Mouse (Mus musculus): ENCODE data around the gene Asphd2. TPM values are rescaled to one million over a fixed set of nuclear protein-coding genes. Genes with fewer than 3 reads are reported as not detected.

Asphd2 gene
- polyA plus RNA-seq, 1 experiment from 2014 or later = 1.7 TPM

- Histone ChIP-seq H3K27ac (replicated peaks in 1 of 2; ENCODE audit: control insufficient read depth in 1 of 2, insufficient read depth in 1 of 2, low read depth in 2 of 2, low read length in 2 of 2) (no peak overlapping the region), H3K9ac (ENCODE audit: low read length) (no peak overlapping the region), H3K9me3 (ENCODE audit: control insufficient read depth, low read length) (no peaks in the 10 kb centered on the region), H3K36me3 (ENCODE audit: control insufficient read depth, insufficient read depth, low read length) (peaks cover 8% of the 10 kb centered on the region; the same call in 1 of the 2 replicates), H3K4me3 (ENCODE audit: control insufficient read depth in 1 of 2, insufficient read depth in 1 of 2, low read depth in 1 of 2, low read length in 2 of 2) (no peak overlapping the region), H3K4me2 (ENCODE audit: low read length) (no peak overlapping the region), H3K4me1 (ENCODE audit: control insufficient read depth in 2 of 2, insufficient read depth in 2 of 2, low read length in 2 of 2) (no peaks in the 10 kb centered on the region), H3K27me3 (ENCODE audit: control insufficient read depth, insufficient read depth, low read length) (no peaks in the 10 kb centered on the region)
- no peak for ATAC-seq (ENCODE audit: insufficient number of reproducible peaks, insufficient read depth, low FRiP score, low read depth)
- 63% methylated on average over 11 of the region's 11 CpGs for WGBS
Observed at GRCm38 (mm10) chr5:112381154-112381553, 13.5 kb downstream of the Asphd2 start.

DNA sequence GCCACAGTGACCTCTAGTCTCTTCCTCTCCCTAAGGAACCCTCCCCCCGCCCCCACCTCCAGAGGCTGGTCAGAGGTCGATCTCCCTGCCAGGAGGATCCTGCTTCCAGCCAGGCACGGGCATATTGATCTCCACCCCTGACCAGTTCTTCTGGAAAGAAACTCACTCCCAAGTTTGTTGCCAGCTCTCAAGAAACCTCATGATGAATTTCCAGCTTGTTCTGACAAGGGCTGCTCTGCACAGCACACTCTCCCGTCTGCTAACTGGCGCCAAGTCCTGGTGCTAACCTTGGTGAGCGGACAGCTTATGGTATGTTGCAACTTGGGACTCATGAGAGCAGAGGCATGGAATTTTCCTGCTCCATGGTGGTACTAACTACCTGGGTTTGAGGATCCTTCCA, 15.9 kb downstream of the Asphd2 start:
- no peaks in the 10 kb centered on the region for H3K4me1 ChIP-seq (ENCODE audit: control insufficient read depth in 2 of 2, insufficient read depth in 2 of 2, low read length in 2 of 2)
- 82% methylated on average over 6 of the region's 6 CpGs for WGBS

GRCm38 (mm10) chr5:112377380-112377779, 17.3 kb downstream of the Asphd2 start:
- Histone ChIP-seq H3K27me3 (ENCODE audit: control insufficient read depth, insufficient read depth, low read length) (no peaks in the 10 kb centered on the region), H3K27ac (replicated peaks in 1 of 2; ENCODE audit: control insufficient read depth in 1 of 2, insufficient read depth in 1 of 2, low read depth in 2 of 2, low read length in 2 of 2) (no peak overlapping the region), H3K4me3 (ENCODE audit: control insufficient read depth in 1 of 2, insufficient read depth in 1 of 2, low read depth in 1 of 2, low read length in 2 of 2) (no peak overlapping the region), H3K4me1 (ENCODE audit: control insufficient read depth in 2 of 2, insufficient read depth in 2 of 2, low read length in 2 of 2) (no peaks in the 10 kb centered on the region), H3K4me2 (ENCODE audit: low read length) (no peak overlapping the region), H3K9me3 (ENCODE audit: control insufficient read depth, low read length) (no peaks in the 10 kb centered on the region), H3K9ac (ENCODE audit: low read length) (no peak overlapping the region), H3K36me3 (ENCODE audit: control insufficient read depth, insufficient read depth, low read length) (peaks cover 42% of the 10 kb centered on the region)
- no peak for ATAC-seq (ENCODE audit: insufficient number of reproducible peaks, insufficient read depth, low FRiP score, low read depth)
- 92% methylated on average over 1 of the region's 1 CpGs for WGBS

More for the DNA sequence above, 15.9 kb downstream of the Asphd2 start:
- Histone ChIP-seq H3K36me3 (ENCODE audit: control insufficient read depth, insufficient read depth, low read length) (peaks cover 30% of the 10 kb centered on the region), H3K9me3 (ENCODE audit: control insufficient read depth, low read length) (no peaks in the 10 kb centered on the region), H3K4me2 (ENCODE audit: low read length) (no peak overlapping the region), H3K4me3 (ENCODE audit: control insufficient read depth in 1 of 2, insufficient read depth in 1 of 2, low read depth in 1 of 2, low read length in 2 of 2) (no peak overlapping the region), H3K27ac (replicated peaks in 1 of 2; ENCODE audit: control insufficient read depth in 1 of 2, insufficient read depth in 1 of 2, low read depth in 2 of 2, low read length in 2 of 2) (no peak overlapping the region), H3K9ac (ENCODE audit: low read length) (no peak overlapping the region), H3K27me3 (ENCODE audit: control insufficient read depth, insufficient read depth, low read length) (no peaks in the 10 kb centered on the region)
- ATAC-seq (ENCODE audit: insufficient number of reproducible peaks, insufficient read depth, low FRiP score, low read depth) = no peak

DNA sequence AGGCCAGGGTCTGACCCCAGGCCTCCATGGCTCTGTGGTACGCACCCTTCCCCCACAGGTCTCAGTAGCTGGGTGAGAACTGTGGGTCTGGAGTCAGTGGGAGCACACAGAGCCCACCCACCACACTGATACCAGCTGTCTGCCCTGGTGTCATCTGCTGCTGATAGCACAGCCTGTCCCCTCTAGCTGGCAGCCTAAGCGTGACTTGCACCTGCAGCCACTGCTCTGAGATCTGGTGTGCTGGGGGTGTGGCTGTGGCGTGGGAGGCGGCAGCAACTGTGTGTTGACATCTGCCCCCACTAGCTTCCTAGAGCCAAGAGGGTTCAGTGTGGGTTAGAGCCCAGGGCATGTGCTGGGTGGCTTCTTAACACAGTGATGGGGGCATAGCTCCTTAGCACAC, 18.6 kb downstream of the Asphd2 start:
- no peak for ATAC-seq (ENCODE audit: insufficient number of reproducible peaks, insufficient read depth, low FRiP score, low read depth)
- Histone ChIP-seq H3K9ac (ENCODE audit: low read length) (no peak overlapping the region), H3K36me3 (ENCODE audit: control insufficient read depth, insufficient read depth, low read length) (peaks cover 54% of the 10 kb centered on the region), H3K27ac (replicated peaks in 1 of 2; ENCODE audit: control insufficient read depth in 1 of 2, insufficient read depth in 1 of 2, low read depth in 2 of 2, low read length in 2 of 2) (no peak overlapping the region), H3K27me3 (ENCODE audit: control insufficient read depth, insufficient read depth, low read length) (no peaks in the 10 kb centered on the region), H3K4me2 (ENCODE audit: low read length) (no peak overlapping the region), H3K9me3 (ENCODE audit: control insufficient read depth, low read length) (no peaks in the 10 kb centered on the region), H3K4me3 (ENCODE audit: control insufficient read depth in 1 of 2, insufficient read depth in 1 of 2, low read depth in 1 of 2, low read length in 2 of 2) (no peak overlapping the region), H3K4me1 (ENCODE audit: control insufficient read depth in 2 of 2, insufficient read depth in 2 of 2, low read length in 2 of 2) (no peaks in the 10 kb centered on the region)
- WGBS = 85% methylated on average over 4 of the region's 4 CpGs

- H3K9ac ChIP-seq (ENCODE audit: low read length) = no peak overlapping the region
- no peaks in the 10 kb centered on the region for H3K9me3 ChIP-seq (ENCODE audit: control insufficient read depth, low read length)
- H3K4me3 ChIP-seq (ENCODE audit: control insufficient read depth in 1 of 2, insufficient read depth in 1 of 2, low read depth in 1 of 2, low read length in 2 of 2) = no peak overlapping the region
- WGBS = 77% methylated on average over 7 of the region's 7 CpGs
- no peak overlapping the region for H3K4me2 ChIP-seq (ENCODE audit: low read length)
- H3K4me1 ChIP-seq (ENCODE audit: control insufficient read depth in 2 of 2, insufficient read depth in 2 of 2, low read length in 2 of 2) = no peaks in the 10 kb centered on the region
- H3K27me3 ChIP-seq (ENCODE audit: control insufficient read depth, insufficient read depth, low read length) = no peaks in the 10 kb centered on the region
- H3K27ac ChIP-seq (replicated peaks in 1 of 2; ENCODE audit: control insufficient read depth in 1 of 2, insufficient read depth in 1 of 2, low read depth in 2 of 2, low read length in 2 of 2) = no peak overlapping the region
- peaks cover 78% of the 10 kb centered on the region for H3K36me3 ChIP-seq (ENCODE audit: control insufficient read depth, insufficient read depth, low read length)
- no peak for ATAC-seq (ENCODE audit: insufficient number of reproducible peaks, insufficient read depth, low FRiP score, low read depth)
Observed at GRCm38 (mm10) chr5:112371933-112372332, 22.7 kb downstream of the Asphd2 start.

DNA sequence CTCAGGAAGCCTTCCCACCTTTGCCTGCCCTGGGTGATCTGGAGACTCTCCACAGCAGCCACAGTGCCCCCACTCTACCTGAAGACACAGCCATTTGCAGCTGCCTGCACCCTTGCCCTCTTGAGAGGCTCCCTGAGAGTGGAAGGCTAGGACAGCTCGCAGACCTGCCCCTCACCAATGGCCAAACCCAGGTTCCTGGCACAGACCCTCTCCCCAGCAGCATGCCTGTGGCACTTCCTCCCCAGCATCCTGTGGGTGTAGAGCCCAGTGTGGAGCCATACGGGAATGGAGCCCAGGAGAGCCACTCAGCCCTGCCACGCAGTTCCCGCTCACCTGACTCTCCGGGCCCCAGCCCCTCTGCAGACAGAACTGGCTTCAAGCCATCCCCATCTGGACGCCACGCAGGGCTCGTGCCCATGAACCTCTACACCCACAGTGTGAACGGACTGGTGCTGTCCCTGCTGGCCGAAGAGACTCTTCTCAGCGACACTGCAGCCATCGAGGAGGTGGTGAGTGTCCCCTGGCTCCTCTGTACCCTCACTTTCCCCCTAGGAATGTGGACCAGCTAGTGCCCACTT, 24.3 kb downstream of the Asphd2 start:
- no peak for ATAC-seq (ENCODE audit: insufficient number of reproducible peaks, insufficient read depth, low FRiP score, low read depth)
- H3K4me3 ChIP-seq (ENCODE audit: control insufficient read depth in 1 of 2, insufficient read depth in 1 of 2, low read depth in 1 of 2, low read length in 2 of 2) = no peak overlapping the region
- no peak overlapping the region for H3K9ac ChIP-seq (ENCODE audit: low read length)
- H3K4me1 ChIP-seq (ENCODE audit: control insufficient read depth in 2 of 2, insufficient read depth in 2 of 2, low read length in 2 of 2) = no peaks in the 10 kb centered on the region
- no peaks in the 10 kb centered on the region for H3K27me3 ChIP-seq (ENCODE audit: control insufficient read depth, insufficient read depth, low read length)
- no peak overlapping the region for H3K4me2 ChIP-seq (ENCODE audit: low read length)
- H3K36me3 ChIP-seq (ENCODE audit: control insufficient read depth, insufficient read depth, low read length) = peaks cover 78% of the 10 kb centered on the region
- no peaks in the 10 kb centered on the region for H3K9me3 ChIP-seq (ENCODE audit: control insufficient read depth, low read length)
- no peak overlapping the region for H3K27ac ChIP-seq (replicated peaks in 1 of 2; ENCODE audit: control insufficient read depth in 1 of 2, insufficient read depth in 1 of 2, low read depth in 2 of 2, low read length in 2 of 2)
- WGBS = 92% methylated on average over 12 of the region's 12 CpGs

GRCm38 (mm10) chr5:112369326-112369725, 25.3 kb downstream of the Asphd2 start:
- WGBS = 94% methylated on average over 13 of the region's 13 CpGs
- Histone ChIP-seq H3K4me1 (ENCODE audit: control insufficient read depth in 2 of 2, insufficient read depth in 2 of 2, low read length in 2 of 2) (no peaks in the 10 kb centered on the region), H3K4me3 (ENCODE audit: control insufficient read depth in 1 of 2, insufficient read depth in 1 of 2, low read depth in 1 of 2, low read length in 2 of 2) (no peak overlapping the region), H3K9me3 (ENCODE audit: control insufficient read depth, low read length) (no peaks in the 10 kb centered on the region), H3K27me3 (ENCODE audit: control insufficient read depth, insufficient read depth, low read length) (no peaks in the 10 kb centered on the region), H3K4me2 (ENCODE audit: low read length) (no peak overlapping the region), H3K27ac (replicated peaks in 1 of 2; ENCODE audit: control insufficient read depth in 1 of 2, insufficient read depth in 1 of 2, low read depth in 2 of 2, low read length in 2 of 2) (no peak overlapping the region), H3K36me3 (ENCODE audit: control insufficient read depth, insufficient read depth, low read length) (peaks cover 78% of the 10 kb centered on the region), H3K9ac (ENCODE audit: low read length) (no peak overlapping the region)
- no peak for ATAC-seq (ENCODE audit: insufficient number of reproducible peaks, insufficient read depth, low FRiP score, low read depth)

DNA sequence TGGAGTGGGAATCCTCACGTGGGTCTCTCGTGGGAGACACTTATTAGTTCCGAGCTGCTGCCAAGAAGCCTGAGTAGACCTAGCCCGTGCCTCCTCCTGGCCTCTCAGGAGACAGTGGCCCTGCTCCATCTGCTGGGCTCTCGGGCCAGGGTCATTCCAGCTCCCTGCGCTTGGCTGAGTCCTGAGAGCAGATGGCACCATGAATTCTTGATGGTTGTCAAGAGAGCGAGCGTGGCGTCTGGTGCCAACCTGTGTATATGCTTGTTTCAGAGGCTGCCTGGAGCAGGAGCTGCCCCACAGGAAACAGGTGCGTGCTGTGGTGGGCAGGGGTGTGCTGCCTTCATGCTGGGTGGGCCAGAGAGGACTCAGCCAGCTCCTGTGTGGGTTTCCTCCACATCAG, 26.0 kb downstream of the Asphd2 start:
- Histone ChIP-seq H3K9ac (ENCODE audit: low read length) (no peak overlapping the region), H3K4me3 (ENCODE audit: control insufficient read depth in 1 of 2, insufficient read depth in 1 of 2, low read depth in 1 of 2, low read length in 2 of 2) (no peak overlapping the region), H3K27me3 (ENCODE audit: control insufficient read depth, insufficient read depth, low read length) (no peaks in the 10 kb centered on the region), H3K4me2 (ENCODE audit: low read length) (no peak overlapping the region), H3K9me3 (ENCODE audit: control insufficient read depth, low read length) (no peaks in the 10 kb centered on the region), H3K27ac (replicated peaks in 1 of 2; ENCODE audit: control insufficient read depth in 1 of 2, insufficient read depth in 1 of 2, low read depth in 2 of 2, low read length in 2 of 2) (no peak overlapping the region), H3K36me3 (ENCODE audit: control insufficient read depth, insufficient read depth, low read length) (peaks cover 78% of the 10 kb centered on the region), H3K4me1 (ENCODE audit: control insufficient read depth in 2 of 2, insufficient read depth in 2 of 2, low read length in 2 of 2) (no peaks in the 10 kb centered on the region)
- no peak for ATAC-seq (ENCODE audit: insufficient number of reproducible peaks, insufficient read depth, low FRiP score, low read depth)
- WGBS = 93% methylated on average over 10 of the region's 10 CpGs

All from heart, embryonic 14.5 days (tissue).